8 mouse cellular contexts compared by ENCODE assay signal in genomic region chr11:120727169-120727527, GRCm38 (mm10). TPM values are rescaled to one million over a fixed set of nuclear protein-coding genes. Genes with fewer than 3 reads are reported as not detected.
DNase-seq lines count a peak whose midpoint lies in the region; ATAC-seq lines count a peak whose summit lies in the region.

Gene Dcxr (minus strand): TSS chr11:120727281.

- H3K9me3 ChIP-seq in hindbrain, embryonic 12.5 days (replicated peaks): no peaks in the 10 kb centered on the region

- peak within 1 kb of the TSS; percentile 69 for H3K9ac ChIP-seq in hindbrain, embryonic 12.5 days

- H3K4me2 ChIP-seq in hindbrain, embryonic 12.5 days (replicated peaks): peak within 1 kb of the TSS; percentile 90

- H3K27ac ChIP-seq in hindbrain, embryonic 12.5 days: no peak within 1 kb of the TSS

- H3K27me3 ChIP-seq in hindbrain, embryonic 12.5 days: peaks cover 38% of the 10 kb centered on the region

- peak; percentile 77 to 83 for DNase-seq in cerebellum, postnatal 14 days
- DNase-seq in frontal cortex, postnatal 10 days (ENCODE audit: low spot score in 2 of 2): peak; percentile 70 to 72
- DNase-seq in layer of hippocampus, adult 9-11 months: peak; percentile 92
- peak; percentile 97 for DNase-seq in lung, postnatal 10 days
- DNase-seq in ovary, postnatal 14 days (ENCODE audit: low spot score): peak; percentile 71
- DNase-seq in urinary bladder, postnatal 4 days (ENCODE audit: low spot score in 2 of 2): peak; percentile 82 to 86

- 1% methylated on average over 14 of the region's 14 CpGs for WGBS in hindbrain, embryonic 12.5 days

- H3K36me3 ChIP-seq in hindbrain, embryonic 12.5 days: no peaks in the 10 kb centered on the region

- peaks cover 15% of the 10 kb centered on the region for H3K4me1 ChIP-seq in hindbrain, embryonic 12.5 days

- peak; percentile 88 for ATAC-seq in activated CD4-positive, CD25-positive, alpha-beta regulatory T cell, adult 4 months
- peak; percentile 78 for ATAC-seq in hindbrain, embryonic 12.5 days (ENCODE audit: low FRiP score)

- peak within 1 kb of the TSS; percentile 56 for H3K4me3 ChIP-seq in hindbrain, embryonic 12.5 days

RNA-seq across cellular contexts. Expression of gene Dcxr, which starts in this region (rescaled TPM):
- polyA plus RNA-seq in activated CD4-positive, CD25-positive, alpha-beta regulatory T cell, adult 4 months (2017; shearing (Covaris generic)): 10 to 100 TPM; 17.0 to 20.9 TPM
- 11.6 and 12.2 TPM in 2 replicates for polyA plus RNA-seq in hindbrain, embryonic 12.5 days (2016; fragmentation: Nextera tagmentation; extraction: Ambion mirVana)
